Mouse (Mus musculus) left cerebral cortex, adult 11 months (tissue): ENCODE results near the gene Cpsf4l.
"Not testable (repeated sequence)": the region's sequence is repeated elsewhere in the genome, so short reads cannot be mapped to it uniquely, and the experiment has no call there.

Experiments used
- DNase-seq: peaks from one replicate; pipeline ENCODE4 v3.0.0; 2022; ENCODE audit warnings: low spot score

Cpsf4l gene

DNA sequence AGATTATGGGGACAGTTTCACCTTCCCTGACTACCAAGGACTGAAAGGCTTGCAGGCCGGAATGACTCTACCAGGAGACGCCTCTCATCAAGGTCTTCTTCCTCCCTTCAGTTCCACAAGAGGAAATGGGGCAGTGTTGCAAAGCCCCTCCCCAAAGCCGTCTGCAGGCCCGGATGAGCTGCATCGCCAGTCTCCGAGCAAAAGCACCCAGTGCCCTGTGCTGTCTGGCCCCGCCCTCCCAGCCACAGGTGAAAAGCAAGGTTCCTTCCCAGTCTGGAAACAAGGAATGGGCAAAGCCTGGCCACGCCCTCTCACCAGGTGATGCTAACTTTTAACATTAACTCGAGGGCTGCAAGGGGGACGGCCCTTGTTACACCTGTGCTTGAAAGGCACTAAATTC, 43.2 kb downstream of the Cpsf4l start:
- no peak for DNase-seq

DNA sequence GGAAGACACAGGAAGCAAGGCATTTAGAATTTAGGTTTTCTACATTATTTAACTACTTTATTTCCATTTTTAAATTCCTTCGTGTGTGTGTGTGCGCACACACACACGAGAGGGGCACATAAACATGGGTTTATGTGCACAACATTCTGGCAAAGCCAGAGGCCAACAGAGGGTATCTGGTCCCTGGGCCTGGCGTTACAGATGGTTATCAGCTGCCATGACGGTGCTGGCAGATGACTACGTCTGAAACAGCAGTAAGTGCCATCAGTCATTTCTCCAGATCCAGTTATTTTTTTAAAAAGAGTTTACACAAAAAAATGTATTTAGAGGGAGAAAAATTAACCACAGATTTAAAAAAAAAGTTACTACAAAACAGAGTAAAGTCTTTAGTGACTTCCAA, 43.6 kb downstream of the Cpsf4l start:
- DNase-seq: no peak

DNA sequence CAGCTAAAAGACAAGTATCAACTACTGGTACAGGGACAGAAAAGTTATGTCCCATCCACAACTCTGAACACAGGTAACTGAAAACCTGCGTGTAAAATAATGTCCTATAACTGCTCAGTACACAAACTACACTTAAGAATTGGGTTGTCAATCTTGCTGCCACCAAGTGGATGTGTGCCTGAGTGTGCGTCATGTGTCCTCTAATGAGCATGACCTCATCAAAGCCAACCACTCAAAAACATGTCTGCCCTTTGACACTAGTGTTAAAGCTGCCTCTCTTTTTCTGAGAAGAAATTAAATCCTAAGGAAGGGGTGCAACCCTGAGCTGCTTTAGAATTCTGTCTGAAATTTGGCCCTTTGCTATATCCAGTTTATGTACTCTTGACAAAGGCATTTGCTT, 45.5 kb downstream of the Cpsf4l start:
- no peak for DNase-seq

DNA sequence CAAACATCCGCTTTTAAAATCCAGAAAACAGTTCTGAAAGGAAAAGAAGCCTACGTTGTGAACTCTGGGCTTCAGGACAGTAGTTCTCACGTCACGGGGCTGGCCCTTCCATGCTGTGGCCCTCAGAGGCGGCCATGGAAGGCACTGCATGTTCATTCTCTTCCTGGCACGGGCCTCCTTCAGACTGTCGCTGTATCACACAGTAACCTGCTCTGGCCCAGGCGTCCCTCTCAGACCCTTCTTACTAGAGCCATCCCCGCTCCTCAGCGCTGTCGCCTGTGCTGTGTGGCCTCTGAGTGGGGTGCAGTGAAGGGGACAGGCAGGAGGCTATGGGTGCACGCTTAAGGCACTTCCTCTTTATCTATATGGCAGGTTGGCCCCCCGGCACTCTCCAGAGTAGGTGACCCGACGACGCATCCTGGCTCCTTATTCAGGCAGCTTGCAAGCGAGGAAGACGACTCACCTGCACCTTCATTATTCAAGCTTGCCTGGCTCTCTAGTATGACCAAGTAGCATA, 47.9 kb downstream of the Cpsf4l start:
- DNase-seq: no peak

DNA sequence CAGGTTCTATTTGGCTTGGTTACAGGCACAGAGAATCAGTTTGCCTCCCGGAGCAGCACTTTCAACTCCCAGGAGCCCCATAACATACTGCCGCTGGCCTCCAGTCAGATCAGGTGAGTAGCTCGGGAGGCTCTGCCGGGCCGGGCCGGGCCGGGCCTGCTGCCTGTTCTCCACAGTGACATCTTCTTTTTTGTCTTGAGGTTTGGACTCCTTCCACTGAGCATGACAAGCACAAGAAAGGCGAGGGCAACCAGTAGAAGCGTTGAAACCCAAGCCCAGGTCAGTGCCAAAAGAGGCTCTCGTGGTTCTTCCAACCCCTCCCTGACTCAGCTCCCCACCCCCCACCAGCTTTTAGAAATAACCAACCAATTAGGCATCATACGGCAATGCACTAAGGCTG, 48.9 kb downstream of the Cpsf4l start:
- DNase-seq: no peak

DNA sequence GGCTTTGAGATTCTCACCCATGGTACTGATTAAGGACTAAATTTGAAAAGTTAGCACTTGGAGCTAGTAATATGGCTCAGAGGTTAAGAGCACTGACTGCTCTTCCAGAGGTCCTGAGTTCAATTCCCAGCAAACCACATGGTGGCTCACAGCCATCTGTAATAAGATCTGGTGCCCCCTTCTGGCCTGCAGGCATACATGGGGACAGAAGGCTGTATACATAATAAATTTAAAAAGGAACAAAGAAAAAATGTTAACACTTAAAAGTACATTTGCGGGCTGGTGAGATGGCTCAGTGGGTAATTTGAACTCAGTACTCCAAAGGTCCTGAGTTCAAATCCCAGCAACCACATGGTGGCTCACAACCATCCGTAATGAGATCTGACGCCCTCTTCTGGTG, 49.6 kb downstream of the Cpsf4l start:
- DNase-seq: not testable (repeated sequence)

DNA sequence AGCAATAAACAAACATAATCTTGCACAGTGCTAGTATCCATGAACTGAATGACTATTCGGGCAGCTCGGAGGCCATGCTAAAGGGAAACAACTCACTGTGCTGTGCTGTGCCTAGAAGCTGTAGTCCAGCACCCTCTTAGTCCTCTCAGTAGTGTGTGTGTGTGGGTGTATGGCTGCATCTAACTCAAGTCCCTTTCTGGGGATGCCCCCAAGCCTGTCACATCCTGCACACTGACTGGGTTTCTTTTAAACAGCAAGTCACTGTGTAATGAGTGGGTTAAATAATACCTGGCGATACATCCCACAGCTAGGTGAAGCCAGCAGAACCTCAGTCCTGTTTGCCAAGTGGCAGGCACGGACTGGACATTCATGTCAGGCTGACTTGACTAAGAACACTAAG, 51.1 kb downstream of the Cpsf4l start:
- no peak for DNase-seq

DNA sequence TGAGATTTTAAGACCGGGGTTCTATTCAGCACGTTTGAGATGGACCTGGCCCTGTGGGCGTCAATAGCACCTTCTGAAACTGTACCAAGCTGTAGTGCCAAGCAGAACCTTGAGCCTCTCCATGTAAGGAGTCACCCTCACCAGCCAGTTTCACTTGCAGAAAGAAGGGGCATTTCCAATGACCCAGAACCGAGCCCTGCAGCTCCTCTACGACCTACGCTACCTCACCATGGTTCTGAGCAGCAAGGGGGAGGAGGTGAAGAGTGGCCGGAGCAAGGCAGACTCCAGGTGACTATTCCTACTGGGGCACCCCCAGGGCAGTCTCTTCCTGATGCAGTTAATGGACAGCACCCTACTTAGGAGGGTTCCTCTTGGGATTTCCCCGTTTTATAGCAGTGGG, 51.5 kb downstream of the Cpsf4l start:
- DNase-seq: no peak

DNA sequence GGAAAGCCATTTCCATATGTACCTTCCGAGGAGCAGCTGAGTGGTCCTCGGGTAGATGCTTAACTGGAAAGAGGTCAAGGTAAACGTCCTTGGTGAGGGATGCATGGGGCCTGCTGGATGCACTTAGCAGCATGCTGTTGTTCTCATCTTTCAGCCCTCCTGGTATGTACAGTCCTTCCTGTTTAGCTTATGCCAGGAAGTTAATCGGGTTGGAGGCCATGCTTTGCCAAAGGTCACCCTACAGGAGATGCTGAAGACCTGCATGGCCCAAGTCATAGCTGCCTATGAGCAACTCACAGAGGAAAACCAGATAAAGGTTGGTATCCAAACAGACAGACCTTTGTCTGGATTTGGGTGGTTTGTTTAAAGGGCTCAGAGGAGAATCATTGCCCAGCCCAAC, 52.6 kb downstream of the Cpsf4l start:
- DNase-seq: no peak

DNA sequence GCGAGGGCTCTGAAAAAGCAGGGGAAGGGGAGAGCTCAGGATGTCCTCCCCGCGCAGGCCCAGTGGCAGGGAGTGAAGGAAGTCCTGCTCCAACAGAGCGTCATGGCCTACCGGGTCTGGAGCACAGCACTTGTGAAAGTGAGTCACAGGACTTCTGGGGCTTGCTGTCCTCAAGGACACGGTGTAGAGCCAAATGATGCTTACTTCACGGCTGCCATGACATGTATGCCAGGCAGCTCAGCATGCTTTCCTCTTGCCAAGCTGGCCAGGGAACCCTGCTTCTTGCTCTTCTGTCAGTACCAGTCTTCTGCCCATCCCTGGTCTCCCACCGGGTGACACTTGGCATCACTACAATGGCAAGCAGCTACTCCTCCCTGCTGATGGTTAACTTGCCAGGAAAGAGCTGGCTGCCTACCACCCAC, 53.3 kb downstream of the Cpsf4l start:
- DNase-seq: no peak

DNA sequence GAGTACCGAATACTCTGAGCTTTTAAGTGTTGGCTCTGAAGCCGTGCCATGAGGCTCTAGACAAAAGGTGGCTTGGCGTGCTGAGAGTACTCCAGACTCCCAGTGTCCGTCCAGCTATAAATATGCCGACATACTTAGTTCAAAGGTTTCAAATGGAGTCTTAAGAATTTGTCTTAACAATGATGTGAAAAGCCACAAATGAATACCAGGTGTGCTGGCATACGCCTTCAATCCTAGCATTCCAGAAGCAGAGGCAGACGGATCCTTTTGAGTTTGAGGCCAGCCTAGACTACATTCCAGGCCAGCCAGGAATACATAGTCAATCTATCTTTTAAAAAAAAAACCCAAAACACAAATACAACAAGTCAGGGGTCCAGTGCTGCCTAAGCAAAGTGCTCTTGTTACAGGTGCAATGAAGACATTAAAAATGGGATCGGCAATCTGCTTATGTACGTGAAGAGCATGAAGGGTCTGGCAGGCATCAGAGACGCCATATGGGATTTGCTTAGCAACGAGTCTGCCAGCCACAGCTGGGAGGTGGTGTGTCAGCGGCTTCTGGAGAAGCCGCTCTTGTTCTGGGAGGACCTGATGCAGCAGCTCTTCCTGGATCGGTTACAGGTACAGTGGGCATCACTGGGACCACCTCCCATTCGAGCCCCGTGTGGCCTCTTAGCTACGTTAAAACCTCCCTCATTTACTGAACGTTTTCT, 55.1 kb downstream of the Cpsf4l start:
- DNase-seq: no peak

DNA sequence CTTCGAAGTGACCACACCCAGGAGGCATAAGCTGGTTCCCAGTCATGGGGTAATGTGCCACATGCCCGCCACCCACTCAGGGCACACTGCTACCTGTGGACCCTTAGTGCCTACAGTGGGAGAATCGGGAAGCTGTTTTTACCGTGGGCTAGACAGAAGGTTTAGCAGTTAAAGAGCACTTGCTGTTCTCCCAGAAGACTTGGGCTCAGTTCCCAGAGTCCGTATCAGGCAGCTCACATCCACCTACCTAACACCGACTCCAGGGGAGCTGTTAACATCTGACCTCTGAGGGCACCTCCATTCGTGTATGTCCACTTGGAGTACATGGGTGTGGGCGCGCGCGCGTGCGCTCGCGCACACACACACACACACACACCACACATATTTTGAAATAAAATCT, 55.7 kb downstream of the Cpsf4l start:
- DNase-seq: no peak

DNA sequence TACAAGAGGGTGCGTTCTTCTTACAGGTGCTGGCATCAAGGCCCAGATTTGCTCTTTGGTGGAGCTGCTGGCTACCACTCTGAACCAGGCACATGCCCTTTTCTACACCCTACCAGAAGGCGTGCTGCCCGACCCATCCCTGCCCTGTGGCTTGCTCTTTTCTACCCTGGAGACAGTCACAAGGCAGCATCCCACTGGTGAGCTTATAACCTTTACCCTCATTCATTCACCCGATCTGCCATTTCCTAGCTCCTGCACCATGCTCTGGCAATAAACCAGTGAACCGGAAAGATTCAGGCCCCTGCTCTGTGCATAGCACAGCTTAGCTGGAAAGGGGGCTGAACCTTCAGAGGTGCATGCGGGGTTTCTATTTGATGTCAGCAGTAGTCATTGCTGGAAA, 57.3 kb downstream of the Cpsf4l start:
- DNase-seq: no peak

DNA sequence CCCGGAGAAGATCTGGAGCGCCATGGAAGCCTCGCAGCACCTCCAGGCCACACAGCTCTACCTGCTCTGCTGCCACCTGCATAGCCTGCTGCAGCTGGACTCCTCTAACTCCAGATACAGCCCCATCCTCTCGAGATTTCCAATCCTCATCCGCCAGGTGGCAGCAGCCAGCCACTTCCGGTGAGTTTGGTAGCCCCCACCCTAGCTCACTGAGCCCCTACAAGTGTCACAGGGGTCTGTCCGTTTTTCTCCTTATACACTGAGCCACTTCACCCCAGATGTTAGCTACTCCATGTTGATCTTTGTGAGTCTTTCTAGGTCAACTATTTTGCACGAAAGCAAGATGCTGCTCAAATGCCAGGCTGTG, 57.9 kb downstream of the Cpsf4l start:
- no peak for DNase-seq

DNA sequence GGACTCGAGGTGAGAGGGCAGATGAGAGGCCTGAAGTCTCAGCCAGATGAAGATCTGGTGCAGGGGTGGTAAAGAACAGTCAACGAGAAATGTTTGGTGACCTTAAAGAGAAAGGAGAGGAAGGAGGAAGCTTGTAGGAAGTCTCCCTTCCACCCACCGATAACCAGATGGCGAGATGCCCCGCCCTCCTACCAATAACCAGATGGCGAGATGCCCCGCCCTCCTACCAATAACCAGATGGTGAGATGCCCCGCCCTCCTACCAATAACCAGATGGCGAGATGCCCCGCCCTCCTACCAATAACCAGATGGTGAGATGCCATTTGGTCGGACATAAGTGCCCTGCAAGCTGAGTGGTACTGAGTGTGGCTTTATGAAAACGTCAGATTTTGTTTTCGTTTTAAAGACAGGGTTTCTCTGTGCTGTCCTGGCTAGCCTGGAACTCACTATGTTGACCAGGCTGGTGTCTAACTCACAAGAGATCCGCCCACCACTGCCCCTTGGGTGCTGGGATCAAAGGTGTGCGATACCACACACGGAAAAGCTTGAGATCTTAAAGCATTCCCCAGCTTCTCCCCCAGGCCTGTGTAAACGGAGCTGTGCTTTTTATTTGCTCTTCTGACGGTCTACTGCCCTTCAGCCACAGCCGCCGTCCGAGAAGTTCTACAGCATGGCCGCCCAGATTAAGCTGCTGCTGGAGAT, 58.5 kb downstream of the Cpsf4l start:
- no peak for DNase-seq

DNA sequence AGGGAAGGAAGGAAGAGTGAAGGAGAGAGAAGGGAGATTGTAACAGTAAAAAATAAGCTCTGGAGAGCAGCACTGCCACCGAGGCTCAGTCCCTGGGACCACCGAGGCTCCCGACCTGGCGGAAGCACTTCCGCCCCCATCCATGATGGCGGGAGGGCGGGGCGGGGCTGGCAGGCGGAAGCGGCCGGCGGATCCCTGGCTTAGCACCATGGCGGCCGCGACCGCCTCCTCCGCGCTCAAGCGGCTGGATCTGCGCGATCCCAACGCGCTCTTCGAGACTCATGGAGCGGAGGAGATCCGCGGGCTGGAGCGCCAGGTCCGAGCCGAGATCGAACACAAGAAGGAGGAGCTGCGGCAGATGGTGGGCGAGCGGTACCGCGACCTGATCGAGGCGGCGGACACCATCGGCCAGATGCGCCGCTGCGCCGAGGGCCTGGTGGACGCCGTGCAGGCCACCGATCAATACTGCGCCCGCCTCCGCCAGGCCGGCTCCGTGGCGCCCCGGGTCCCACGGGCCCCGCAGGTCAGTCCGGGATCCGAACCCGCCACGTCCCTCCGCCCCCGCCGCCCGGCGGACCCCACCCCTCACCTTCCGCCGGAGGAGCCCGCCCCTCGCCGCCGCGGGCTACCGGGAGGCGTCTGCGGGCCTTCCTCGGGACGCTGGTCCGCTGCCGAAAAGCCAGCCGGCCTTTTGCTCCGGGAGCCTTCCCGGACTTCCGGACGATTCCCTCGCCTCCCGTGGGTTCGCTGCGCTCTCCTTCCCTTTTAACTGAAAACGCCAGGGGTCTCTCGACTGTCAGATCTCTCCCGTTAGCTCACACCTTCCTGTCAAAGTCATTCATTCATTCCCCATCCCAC, 60.2 kb downstream of the Cpsf4l start, which contains the start of gene Slc39a11:
Gene Slc39a11, minus strand, starts transcription at position 727 of the 858 bp plus-strand sequence.
- DNase-seq: no peak

DNA sequence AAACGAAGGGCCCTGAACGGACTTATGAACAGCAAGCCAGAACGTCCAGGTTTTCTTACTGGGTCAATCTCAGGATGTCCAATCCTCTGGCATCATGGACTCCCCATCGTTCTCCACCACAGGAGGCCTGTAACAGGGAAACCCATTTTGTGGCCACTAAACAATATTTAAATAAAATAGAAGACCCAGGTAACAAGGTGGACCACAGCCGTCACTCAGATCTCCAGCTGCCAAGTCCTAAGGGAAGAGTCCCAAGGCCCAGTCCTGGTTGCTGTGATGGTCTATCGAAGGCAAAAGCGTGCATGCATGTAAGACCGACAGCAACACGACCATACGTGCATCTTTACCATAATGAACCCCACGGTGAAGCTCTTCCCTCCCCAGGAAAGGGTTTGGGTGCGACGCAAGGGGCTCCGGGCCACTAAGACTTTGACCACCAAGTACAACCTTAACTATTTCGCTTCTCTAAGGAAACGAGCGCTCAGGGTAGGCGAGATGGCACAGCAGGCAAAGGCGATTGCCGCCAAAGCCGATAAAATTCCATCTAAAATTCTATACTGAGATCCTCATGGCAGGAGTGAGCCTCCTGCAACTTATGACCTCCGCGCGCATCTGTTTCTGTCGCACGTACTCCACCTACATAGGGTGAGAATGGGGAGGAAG, 61.0 kb downstream of the Cpsf4l start, which contains the start of gene Cog1:
Gene Cog1, plus strand, starts transcription at position 480 of the 663 bp plus-strand sequence.
- DNase-seq: no peak
